Mouse (Mus musculus) forebrain, postnatal 0 days (tissue): ENCODE measurements around the gene Mrtfa. TPM values are rescaled to one million over a fixed set of nuclear protein-coding genes. Genes with fewer than 3 reads are reported as not detected.

ENCODE experiments used
- ATAC-seq: fragments of 200-750 bp; cut with Nextera tagmentation; 2 replicates; pipeline ENCODE4 v1.8.0; 2017; ENCODE audit warnings: mild to moderate bottlenecking, moderate library complexity
- DNase-seq: peaks from one replicate; pipeline ENCODE4 v3.0.0-alpha.2; 2015
- H3K27ac ChIP-seq: fragments of 300-500 bp; sonication (generic); 2 replicates; pipeline ENCODE4 v1.5.1; 2014; ENCODE audit warnings: low read depth, mild to moderate bottlenecking, antibody characterized with exemption, low read length, moderate library complexity, mixed read lengths
- H3K27me3 ChIP-seq: fragments of 300-500 bp; sonication (generic); 2 replicates; pipeline ENCODE4 v1.6.1; 2014; ENCODE audit warnings: mild to moderate bottlenecking, low read length, mixed read lengths; ENCODE audit not compliant: insufficient read depth
- H3K36me3 ChIP-seq: fragments of 300-500 bp; sonication (generic); 2 replicates; pipeline ENCODE4 v1.6.1; 2014; ENCODE audit warnings: mild to moderate bottlenecking, moderate library complexity; ENCODE audit not compliant: insufficient read depth
- H3K4me1 ChIP-seq: fragments of 300-500 bp; sonication (generic); 2 replicates; pipeline ENCODE4 v1.6.1; 2014; ENCODE audit warnings: antibody characterized with exemption; ENCODE audit not compliant: insufficient read depth
- H3K4me2 ChIP-seq: fragments of 300-500 bp; sonication (generic); 2 replicates; pipeline ENCODE4 v1.6.1; 2014; ENCODE audit warnings: low read depth, mild to moderate bottlenecking, moderate library complexity
- H3K4me3 ChIP-seq: fragments of 300-500 bp; sonication (generic); 2 replicates; pipeline ENCODE4 v1.5.1; 2014; ENCODE audit warnings: low read depth, low read length, mixed read lengths
- H3K9ac ChIP-seq: fragments of 300-500 bp; sonication (generic); 2 replicates; pipeline ENCODE4 v1.6.1; 2014; ENCODE audit warnings: mild to moderate bottlenecking
- H3K9me3 ChIP-seq: fragments of 300-500 bp; sonication (generic); 2 replicates; pipeline ENCODE4 v1.6.1; 2016; ENCODE audit warnings: low read length
- CTCF ChIP-seq: sonication (generic); IDR thresholded peaks from 2 replicates; pipeline ENCODE4 v1.5.1; 2016; ENCODE audit warnings: antibody characterized with exemption, control low read depth, low read depth
- WGBS: fragments of 180-500 bp; shearing (Covaris S2); extraction: QIAGEN DNeasy Blood & Tissue Kit; methylation state at CpG from one replicate; pipeline ENCODE4 v1.1.7; 2014; 5-methylcytosine and 5-hydroxymethylcytosine counted together
- polyA plus RNA-seq: library from polyadenylated mRNA; unstranded; fragments of >200 nt; fragmentation: Nextera tagmentation; extraction: Ambion mirVana; gene quantifications from 2 replicates; pipeline ENCODE4 v1.2.1, GENCODE M21; 2015
- total RNA-seq: library from RNA; depleted of rRNA; stranded (reverse); fragments of >200 nt; gene quantifications from 2 replicates; pipeline ENCODE4 v1.2.3, GENCODE M21; 2014

Gene Mrtfa
- total and polyA plus RNA-seq, 2 experiments from 2014 or later = 19.6 to 26.0 TPM

GRCm38 (mm10) chr15:81168735-81169134 is 21.8 kb downstream of the Mrtfa start:
- no peak overlapping the region for H3K9ac ChIP-seq
- ATAC-seq (no peak), DNase-seq (no peak)
- H3K9me3 ChIP-seq = no peaks in the 10 kb centered on the region
- no peak overlapping the region for H3K4me2 ChIP-seq
- TF ChIP-seq CTCF = no peak
- 76% methylated on average over 6 of the region's 6 CpGs for WGBS
- H3K27ac ChIP-seq = no peak overlapping the region
- H3K4me3 ChIP-seq = no peak overlapping the region
- H3K36me3 ChIP-seq = no peaks in the 10 kb centered on the region; the same call in 1 of the 2 replicates
- no peaks in the 10 kb centered on the region for H3K4me1 ChIP-seq
- no peaks in the 10 kb centered on the region for H3K27me3 ChIP-seq

GRCm38 (mm10) chr15:81167831-81168230 is 22.7 kb downstream of the Mrtfa start:
- H3K27me3 ChIP-seq = no peaks in the 10 kb centered on the region
- no peaks in the 10 kb centered on the region for H3K9me3 ChIP-seq
- 94% methylated on average over 10 of the region's 10 CpGs for WGBS
- H3K4me2 ChIP-seq = no peak overlapping the region
- DNase-seq (no peak), ATAC-seq (no peak)
- H3K36me3 ChIP-seq = no peaks in the 10 kb centered on the region
- H3K9ac ChIP-seq = no peak overlapping the region
- H3K27ac ChIP-seq = no peak overlapping the region
- no peaks in the 10 kb centered on the region for H3K4me1 ChIP-seq
- H3K4me3 ChIP-seq = no peak overlapping the region
- no peak for TF ChIP-seq CTCF

- ATAC-seq = no peak
- WGBS = 93% methylated on average over 5 of the region's 5 CpGs
- no peaks in the 10 kb centered on the region for H3K36me3 ChIP-seq
- no peak overlapping the region for H3K4me2 ChIP-seq
- no peaks in the 10 kb centered on the region for H3K4me1 ChIP-seq
- H3K27me3 ChIP-seq = no peaks in the 10 kb centered on the region
- H3K9ac ChIP-seq = no peak overlapping the region
- H3K9me3 ChIP-seq = no peaks in the 10 kb centered on the region
- no peak for TF ChIP-seq CTCF
- H3K27ac ChIP-seq = no peak overlapping the region
- no peak for DNase-seq
- H3K4me3 ChIP-seq = no peak overlapping the region
These were observed 24.3 kb downstream of the Mrtfa start for GRCm38 (mm10) chr15:81166291-81166690.

GRCm38 (mm10) chr15:81164560-81165310 is 25.8 kb downstream of the Mrtfa start:
- Histone ChIP-seq H3K9me3 (no peaks in the 10 kb centered on the region), H3K36me3 (no peaks in the 10 kb centered on the region), H3K9ac (no peak overlapping the region), H3K4me1 (no peaks in the 10 kb centered on the region), H3K4me3 (no peak overlapping the region), H3K4me2 (no peak overlapping the region), H3K27ac (no peak overlapping the region), H3K27me3 (no peaks in the 10 kb centered on the region)
- ATAC-seq (no peak), DNase-seq (no peak)
- 65% methylated on average over 9 of the region's 9 CpGs for WGBS
- TF ChIP-seq CTCF = no peak

GRCm38 (mm10) chr15:81161571-81161970 is 29.0 kb downstream of the Mrtfa start:
- 83% methylated on average over 3 of the region's 3 CpGs for WGBS
- Histone ChIP-seq H3K4me3 (no peak overlapping the region), H3K4me2 (no peak overlapping the region), H3K4me1 (no peaks in the 10 kb centered on the region), H3K27ac (no peak overlapping the region), H3K36me3 (no peaks in the 10 kb centered on the region), H3K27me3 (no peaks in the 10 kb centered on the region), H3K9me3 (no peaks in the 10 kb centered on the region), H3K9ac (no peak overlapping the region)
- no peak for ATAC-seq
- DNase-seq = no peak
- no peak for TF ChIP-seq CTCF

- H3K9ac ChIP-seq = no peak overlapping the region
- H3K36me3 ChIP-seq = no peaks in the 10 kb centered on the region
- DNase-seq = no peak
- H3K27me3 ChIP-seq = no peaks in the 10 kb centered on the region
- no peaks in the 10 kb centered on the region for H3K4me1 ChIP-seq
- WGBS = 94% methylated on average over 4 of the region's 4 CpGs
- H3K27ac ChIP-seq = no peak overlapping the region
- H3K4me2 ChIP-seq = no peak overlapping the region
- no peak for ATAC-seq
- no peak overlapping the region for H3K4me3 ChIP-seq
- TF ChIP-seq CTCF = no peak
- no peaks in the 10 kb centered on the region for H3K9me3 ChIP-seq
These were observed 29.9 kb downstream of the Mrtfa start for GRCm38 (mm10) chr15:81160677-81161076.

GRCm38 (mm10) chr15:81159212-81159611 is 31.3 kb downstream of the Mrtfa start:
- Histone ChIP-seq H3K36me3 (no peaks in the 10 kb centered on the region), H3K27ac (no peak overlapping the region), H3K9ac (no peak overlapping the region), H3K4me2 (no peak overlapping the region), H3K4me1 (no peaks in the 10 kb centered on the region), H3K4me3 (no peak overlapping the region), H3K27me3 (no peaks in the 10 kb centered on the region), H3K9me3 (no peaks in the 10 kb centered on the region)
- no peak for TF ChIP-seq CTCF
- 82% methylated on average over 7 of the region's 7 CpGs for WGBS
- DNase-seq = no peak
- no peak for ATAC-seq
